Mouse (Mus musculus) brain, embryonic 14.5 days (tissue): ENCODE measurements around the gene Abcc12.

Experiments
- CTCF ChIP-seq: fragments of 200-500 bp; IDR thresholded peaks from 2 replicates; pipeline ENCODE4 v1.5.1; 2012; ENCODE audit warnings: inconsistent platforms, mild to moderate bottlenecking, moderate library complexity, borderline replicate concordance; ENCODE audit not compliant: insufficient read depth, insufficient read length; ENCODE audit errors: extremely low read depth
- POLR2A ChIP-seq: fragments of 200-500 bp; IDR thresholded peaks from 2 replicates; pipeline ENCODE4 v1.6.1; 2012; ENCODE audit warnings: mild to moderate bottlenecking, inconsistent platforms, borderline replicate concordance; ENCODE audit not compliant: poor library complexity, insufficient read depth, insufficient read length, severe bottlenecking; ENCODE audit errors: extremely low read depth

GRCm38 (mm10) chr8:86557186-86558045, 23.1 kb downstream of the Abcc12 start:
- TF ChIP-seq POLR2A (no peak), CTCF (no peak)
